Mouse (Mus musculus) cerebellum, adult 2 months (tissue): ENCODE measurements around the gene Pebp1.

Experiments used
- CTCF ChIP-seq: fragments of 200-500 bp; IDR thresholded peaks from 2 replicates; pipeline ENCODE4 v1.5.1; 2011; ENCODE audit warnings: low read depth, mild to moderate bottlenecking, control low read depth, low read length, moderate library complexity, borderline replicate concordance; ENCODE audit not compliant: insufficient read depth
- POLR2A ChIP-seq: fragments of 200-500 bp; IDR thresholded peaks from 2 replicates; pipeline ENCODE4 v1.6.1; 2011; ENCODE audit warnings: low read length, control low read depth, borderline replicate concordance; ENCODE audit not compliant: insufficient read depth

- TF ChIP-seq CTCF (no peak), POLR2A (peak; percentile 47; the same call in 1 of the 2 replicates)
These were observed 47.1 kb downstream of the Pebp1 start for GRCm38 (mm10) chr5:117240321-117240731.
